Mouse (Mus musculus) limb, embryonic 11.5 days (tissue): ENCODE measurements at regions not wholly inside any gene's neighbourhood (a gene's known extent, or its start where the extent isn't known, plus 50 kb on each side); places are given as distances from the start of the nearest gene placed in this dataset.
"Not testable (repeated sequence)": the region's sequence is repeated elsewhere in the genome, so short reads cannot be mapped to it uniquely, and the experiment has no call there.

Source experiments
- ATAC-seq: fragments of 200-750 bp; cut with Nextera tagmentation; 2 replicates; pipeline ENCODE4 v1.8.0; 2017; ENCODE audit warnings: low read depth; ENCODE audit not compliant: insufficient number of reproducible peaks, low FRiP score, low TSS enrichment
- DNase-seq: peaks from one replicate; pipeline ENCODE4 v3.0.0-alpha.2; 2015; ENCODE audit warnings: low spot score
- H3K27ac ChIP-seq: fragments of 300-500 bp; sonication (generic); replicated peaks from 2 replicates; pipeline ENCODE4 v1.5.1; 2014; ENCODE audit warnings: low read depth, mild to moderate bottlenecking, low read length
- H3K27me3 ChIP-seq: fragments of 300-500 bp; sonication (generic); 2 replicates; pipeline ENCODE4 v1.6.1; 2014; ENCODE audit warnings: mild to moderate bottlenecking, low read length, mixed read lengths; ENCODE audit not compliant: control insufficient read depth, insufficient read depth
- H3K36me3 ChIP-seq: fragments of 300-500 bp; sonication (generic); 2 replicates; pipeline ENCODE4 v1.6.1; 2014; ENCODE audit warnings: mild to moderate bottlenecking, low read length, moderate library complexity, mixed read lengths; ENCODE audit not compliant: control insufficient read depth, insufficient read depth
- H3K4me1 ChIP-seq: fragments of 300-500 bp; sonication (generic); 2 replicates; pipeline ENCODE4 v1.6.1; 2014; ENCODE audit warnings: low read length, mixed read lengths; ENCODE audit not compliant: control insufficient read depth, insufficient read depth
- H3K4me2 ChIP-seq: fragments of 300-500 bp; sonication (generic); 2 replicates; pipeline ENCODE4 v1.6.1; 2014; ENCODE audit warnings: low read depth, mild to moderate bottlenecking, moderate library complexity; ENCODE audit not compliant: severe bottlenecking
- H3K4me3 ChIP-seq: fragments of 300-500 bp; sonication (generic); 2 replicates; pipeline ENCODE4 v1.5.1; 2014; ENCODE audit warnings: low read depth, low read length
- H3K9ac ChIP-seq: fragments of 300-500 bp; sonication (generic); 2 replicates; pipeline ENCODE4 v1.6.1; 2014; ENCODE audit warnings: mild to moderate bottlenecking, low read length
- H3K9me3 ChIP-seq: fragments of 300-500 bp; sonication (generic); 2 replicates; pipeline ENCODE4 v1.6.1; 2016; ENCODE audit warnings: low read length; ENCODE audit not compliant: control insufficient read depth
- WGBS: fragments of 180-500 bp; shearing (Covaris S2); extraction: QIAGEN DNeasy Blood & Tissue Kit; methylation state at CpG from one replicate; pipeline ENCODE4 v1.1.7; 2014; 5-methylcytosine and 5-hydroxymethylcytosine counted together

DNA sequence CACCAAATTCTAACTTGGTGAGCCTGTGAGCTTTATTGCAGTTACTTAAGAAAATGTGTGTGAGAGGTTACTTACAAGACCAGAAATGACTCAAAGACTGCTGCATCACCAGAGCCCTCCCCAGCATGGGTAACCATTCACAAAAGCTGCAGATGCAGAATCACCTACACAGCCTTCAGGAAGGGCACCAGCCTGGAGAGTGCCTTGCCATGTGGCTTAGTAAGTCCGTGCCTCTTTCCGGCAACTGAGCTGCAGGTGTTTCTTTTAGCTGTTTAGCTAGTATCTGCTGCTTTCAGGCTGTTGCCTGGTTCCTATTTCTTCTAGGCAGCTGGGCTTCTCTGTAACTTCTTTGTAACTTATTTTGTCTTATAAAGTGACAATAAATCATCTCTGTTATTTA is 213.2 kb upstream of the Stxbp6 start:
- no peak overlapping the region for H3K9ac ChIP-seq
- WGBS, result 42% methylated on average over 2 of the region's 2 CpGs
- DNase-seq, result no peak
- no peaks in the 10 kb centered on the region for H3K9me3 ChIP-seq
- H3K27ac ChIP-seq, result no peak overlapping the region
- no peaks in the 10 kb centered on the region for H3K27me3 ChIP-seq
- no peaks in the 10 kb centered on the region for H3K36me3 ChIP-seq
- H3K4me3 ChIP-seq, result no peak overlapping the region
- no peak for ATAC-seq
- no peak overlapping the region for H3K4me2 ChIP-seq
- H3K4me1 ChIP-seq, result no peaks in the 10 kb centered on the region

DNA sequence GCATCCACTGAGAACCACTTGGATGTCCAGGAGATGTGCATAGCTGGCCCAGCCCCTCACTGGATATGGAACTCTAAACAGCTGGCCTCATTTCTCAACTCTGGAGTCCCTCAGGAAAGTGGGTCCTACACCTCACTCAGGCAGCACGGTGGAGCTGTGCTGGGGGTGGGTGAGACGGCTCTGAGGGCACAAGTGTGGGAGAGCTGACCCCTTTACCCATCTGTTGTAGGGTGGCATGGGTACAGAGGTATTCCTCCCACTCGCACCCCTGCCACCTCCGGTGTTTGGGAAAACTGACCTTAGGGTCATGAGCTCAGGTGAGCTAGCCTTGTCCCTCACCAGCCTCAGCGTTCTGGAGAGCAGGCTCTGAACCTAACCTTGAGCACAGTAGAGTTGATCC is 181.8 kb upstream of the Stxbp6 start:
- ATAC-seq (no peak), DNase-seq (no peak)
- 89% methylated on average over 5 of the region's 5 CpGs for WGBS
- Histone ChIP-seq H3K4me3 (no peak overlapping the region), H3K27me3 (no peaks in the 10 kb centered on the region), H3K27ac (no peak overlapping the region), H3K36me3 (no peaks in the 10 kb centered on the region), H3K9me3 (no peaks in the 10 kb centered on the region), H3K9ac (no peak overlapping the region), H3K4me1 (no peaks in the 10 kb centered on the region), H3K4me2 (no peak overlapping the region)

DNA sequence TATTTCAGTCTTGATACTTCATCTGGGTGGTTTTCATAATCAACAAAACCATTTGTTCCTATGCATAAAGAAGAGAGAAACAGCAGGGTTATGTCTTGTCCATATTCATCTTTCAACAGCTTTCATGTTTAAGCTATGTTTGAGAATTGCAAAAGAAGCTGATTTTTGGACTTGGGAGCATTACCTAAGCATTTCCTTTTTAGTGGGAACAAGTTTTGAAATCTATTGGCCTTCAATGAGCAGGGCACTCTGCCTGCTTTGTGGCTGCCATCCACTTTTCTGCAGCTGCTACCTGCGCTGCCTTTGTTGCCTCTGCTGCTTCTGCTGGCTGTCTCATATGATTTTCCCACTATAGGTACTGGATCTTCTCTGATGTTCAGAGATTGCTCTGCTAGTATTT is 136.6 kb upstream of the Stxbp6 start:
- DNase-seq, result no peak
- 88% methylated on average over 1 of the region's 1 CpGs for WGBS
- no peak for ATAC-seq
- no peak overlapping the region for H3K4me3 ChIP-seq
- no peaks in the 10 kb centered on the region for H3K27me3 ChIP-seq
- H3K36me3 ChIP-seq, result no peaks in the 10 kb centered on the region
- no peak overlapping the region for H3K4me2 ChIP-seq
- H3K9me3 ChIP-seq, result no peaks in the 10 kb centered on the region
- H3K4me1 ChIP-seq, result no peaks in the 10 kb centered on the region
- no peak overlapping the region for H3K9ac ChIP-seq
- no peak overlapping the region for H3K27ac ChIP-seq

DNA sequence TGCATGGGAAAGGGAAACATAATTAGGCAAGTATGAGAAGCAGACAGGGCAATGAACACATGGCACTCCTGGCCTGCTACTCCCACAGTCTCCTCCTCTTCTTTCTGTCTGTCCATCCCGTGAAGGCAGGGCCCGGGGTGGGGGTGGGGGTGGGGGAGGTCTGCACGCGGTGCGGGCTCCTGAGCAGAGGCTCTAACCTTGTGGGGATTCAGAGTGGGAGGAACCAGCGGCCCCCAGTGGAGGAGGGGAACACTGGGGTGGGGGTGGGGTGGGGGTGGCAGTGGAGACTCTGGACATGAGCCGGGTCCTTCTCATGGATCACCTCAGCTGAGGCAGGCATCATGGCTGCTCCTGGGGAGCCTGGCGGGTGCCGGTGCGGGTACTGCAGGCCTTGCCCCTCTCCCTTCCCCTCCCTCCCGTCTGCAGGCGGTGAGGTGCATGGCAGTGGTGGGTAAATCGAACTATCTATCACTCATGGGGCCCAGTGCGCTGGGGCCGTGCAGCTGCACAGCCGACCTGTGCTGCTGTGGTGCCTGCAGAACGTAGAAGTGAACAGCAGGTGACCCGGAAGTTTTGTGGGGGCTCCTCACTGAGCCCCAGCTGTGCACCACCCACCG is 120.9 kb upstream of the Stxbp6 start:
- Histone ChIP-seq H3K9me3 (no peaks in the 10 kb centered on the region), H3K27me3 (no peaks in the 10 kb centered on the region), H3K36me3 (no peaks in the 10 kb centered on the region), H3K4me2 (no peak overlapping the region), H3K4me3 (no peak overlapping the region), H3K27ac (no peak overlapping the region), H3K9ac (no peak overlapping the region), H3K4me1 (no peaks in the 10 kb centered on the region)
- 69% methylated on average over 15 of the region's 19 CpGs for WGBS
- DNase-seq, result no peak
- ATAC-seq, result no peak

DNA sequence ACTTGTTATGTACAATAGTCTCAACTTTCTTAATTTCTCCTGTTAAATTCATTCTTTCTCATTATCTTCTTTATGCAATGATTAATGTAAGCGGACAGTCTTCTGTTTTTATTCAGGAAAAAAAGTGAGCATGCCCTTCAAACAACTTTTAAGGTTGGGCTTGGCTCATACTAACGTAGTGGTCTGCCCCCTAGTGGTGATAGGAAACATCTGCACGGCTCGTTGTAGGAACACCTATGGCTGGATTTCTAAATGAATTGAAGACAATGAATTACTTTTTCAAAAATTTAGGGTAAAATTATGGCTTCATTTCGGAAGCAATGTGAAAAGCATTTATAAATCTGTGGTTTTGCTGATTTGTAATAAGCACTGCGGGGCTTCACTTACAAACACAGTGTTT is 112.6 kb upstream of the Stxbp6 start:
- 14% methylated on average over 6 of the region's 6 CpGs for WGBS
- H3K9ac ChIP-seq, result no peak overlapping the region

DNA sequence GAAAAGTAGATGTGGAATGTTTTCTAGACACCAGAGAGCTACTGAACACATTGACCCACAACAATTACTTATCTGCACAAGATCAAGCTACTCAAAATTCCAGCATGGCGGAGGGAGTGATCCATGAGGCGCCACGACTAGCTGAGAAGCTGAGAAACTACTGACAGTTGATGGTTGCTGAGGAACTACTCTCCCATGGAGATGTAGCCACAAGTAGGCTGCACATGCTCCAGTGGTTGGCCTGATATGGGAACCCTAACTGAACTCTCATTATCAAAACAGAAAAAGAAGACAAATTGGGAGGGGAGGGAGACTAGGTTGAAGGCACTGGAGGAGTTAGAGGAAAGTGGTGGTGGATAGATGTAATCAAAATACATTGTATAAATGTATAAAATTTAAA is 110.0 kb upstream of the Stxbp6 start:
- no peaks in the 10 kb centered on the region for H3K4me1 ChIP-seq
- no peaks in the 10 kb centered on the region for H3K36me3 ChIP-seq
- H3K9me3 ChIP-seq, result no peaks in the 10 kb centered on the region
- no peaks in the 10 kb centered on the region for H3K27me3 ChIP-seq
- no peak overlapping the region for H3K4me3 ChIP-seq
- no peak overlapping the region for H3K9ac ChIP-seq
- WGBS, result 93% methylated on average over 3 of the region's 3 CpGs
- H3K4me2 ChIP-seq, result no peak overlapping the region
- DNase-seq (no peak), ATAC-seq (no peak)
- H3K27ac ChIP-seq, result no peak overlapping the region

More for the DNA sequence above, 112.6 kb upstream of the Stxbp6 start:
- no peak overlapping the region for H3K27ac ChIP-seq
- ATAC-seq (no peak), DNase-seq (peak; percentile 46)
- H3K4me2 ChIP-seq, result no peak overlapping the region
- H3K4me1 ChIP-seq, result no peaks in the 10 kb centered on the region
- no peaks in the 10 kb centered on the region for H3K36me3 ChIP-seq
- no peak overlapping the region for H3K4me3 ChIP-seq
- no peaks in the 10 kb centered on the region for H3K27me3 ChIP-seq
- no peaks in the 10 kb centered on the region for H3K9me3 ChIP-seq

DNA sequence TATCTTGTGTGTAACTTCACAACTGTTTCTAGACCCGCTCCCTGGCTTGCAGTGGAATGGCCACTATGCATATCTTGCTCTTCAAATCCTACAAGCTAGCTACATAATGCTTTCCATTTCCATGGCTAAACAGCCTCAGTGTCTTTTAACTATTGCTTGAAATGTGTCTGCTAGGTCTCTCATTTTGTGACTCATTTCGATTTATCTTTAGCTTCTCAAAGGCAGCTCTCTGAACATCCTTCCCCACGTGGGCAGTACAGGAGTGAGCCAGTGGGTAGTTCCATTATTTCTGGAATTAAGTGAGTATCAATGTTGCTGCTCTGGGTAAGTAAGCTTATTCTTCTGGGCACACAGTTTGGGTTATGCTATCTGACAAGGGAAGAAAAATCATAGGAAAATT is 102.9 kb upstream of the Stxbp6 start:
- no peaks in the 10 kb centered on the region for H3K9me3 ChIP-seq
- 92% methylated on average over 3 of the region's 3 CpGs for WGBS
- DNase-seq, result no peak
- H3K27ac ChIP-seq, result no peak overlapping the region
- no peak for ATAC-seq
- no peak overlapping the region for H3K9ac ChIP-seq
- no peaks in the 10 kb centered on the region for H3K27me3 ChIP-seq
- H3K4me3 ChIP-seq, result no peak overlapping the region
- H3K36me3 ChIP-seq, result no peaks in the 10 kb centered on the region
- H3K4me2 ChIP-seq, result no peak overlapping the region
- no peaks in the 10 kb centered on the region for H3K4me1 ChIP-seq

DNA sequence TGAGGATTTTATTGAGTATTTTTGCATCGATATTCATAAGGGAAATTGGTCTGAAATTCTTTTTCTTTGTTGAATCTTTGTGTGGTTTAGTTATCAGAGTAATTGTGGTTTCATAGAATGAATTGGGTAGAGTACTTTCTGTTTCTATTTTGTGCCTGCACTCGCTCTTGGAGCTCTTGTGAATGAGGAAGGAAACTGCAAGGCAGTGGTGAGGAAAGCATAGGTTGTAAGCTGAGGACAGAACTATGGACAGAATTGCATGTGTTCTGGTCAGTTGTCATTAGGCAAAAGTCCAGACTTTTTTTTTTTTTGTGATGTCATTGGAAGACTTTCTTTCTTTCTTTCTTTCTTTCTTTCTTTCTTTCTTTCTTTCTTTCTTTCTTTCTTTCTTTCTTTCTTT is 100.8 kb upstream of the Stxbp6 start:
- ATAC-seq, H3K27ac ChIP-seq, H3K9me3 ChIP-seq, H3K9ac ChIP-seq, H3K4me1 ChIP-seq, DNase-seq, H3K36me3 ChIP-seq, H3K4me3 ChIP-seq, H3K27me3 ChIP-seq, H3K4me2 ChIP-seq: not testable (repeated sequence)
- WGBS, result 89% methylated on average over 2 of the region's 2 CpGs

DNA sequence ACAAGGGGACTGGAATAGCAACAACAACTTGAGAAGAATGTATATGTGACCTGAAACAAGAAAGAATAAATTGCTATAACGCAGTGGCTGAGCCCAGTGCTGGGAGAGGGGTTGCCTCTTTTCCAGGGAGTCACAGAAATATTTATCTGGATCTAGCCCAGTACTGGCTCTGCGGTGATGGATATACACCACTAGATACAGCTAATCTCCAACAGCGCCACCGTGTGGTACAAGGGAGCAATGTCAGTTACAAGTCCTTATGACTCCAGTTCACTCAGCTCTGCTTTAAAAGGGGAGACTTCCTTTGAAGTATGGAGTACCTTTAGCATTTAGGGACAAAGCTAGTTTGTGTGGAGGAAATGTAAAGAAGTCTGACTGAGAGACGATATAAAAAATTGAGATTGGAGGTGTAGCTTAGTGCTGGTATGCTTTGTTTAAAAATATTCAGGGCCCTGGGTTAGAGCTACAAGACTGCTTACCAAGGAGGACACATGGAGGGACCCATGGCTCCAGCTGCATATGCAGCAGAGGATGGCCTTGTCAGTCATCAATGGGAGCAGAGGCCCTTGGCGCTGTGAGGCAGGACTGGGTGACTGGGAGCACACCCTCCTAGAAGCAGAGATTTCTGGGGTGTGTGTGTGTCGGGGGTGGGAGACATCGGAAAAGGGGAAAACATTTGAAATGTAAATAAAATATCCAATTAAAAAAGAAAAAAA is 97.6 kb upstream of the Stxbp6 start:
- Histone ChIP-seq H3K4me1 (no peaks in the 10 kb centered on the region), H3K4me2 (no peak overlapping the region), H3K27ac (no peak overlapping the region), H3K9ac (no peak overlapping the region), H3K9me3 (no peaks in the 10 kb centered on the region), H3K36me3 (no peaks in the 10 kb centered on the region), H3K4me3 (no peak overlapping the region), H3K27me3 (no peaks in the 10 kb centered on the region)
- ATAC-seq (peak; percentile 75; the same call in 1 of the 2 replicates), DNase-seq (peak; percentile 87)
- WGBS, result 35% methylated on average over 8 of the region's 8 CpGs
